Mouse (Mus musculus): ENCODE data around the gene Fam169a. TPM values are rescaled to one million over a fixed set of nuclear protein-coding genes. Genes with fewer than 3 reads are reported as not detected.

The Fam169a gene
- polyA plus RNA-seq, 1 experiment, result not detected

GRCm38 (mm10) chr13:97070931-97071625 lies 4.0 kb downstream of the Fam169a start:
- Histone ChIP-seq H3K27ac (ENCODE audit: insufficient read depth, low read depth, low read length) (peak overlapping the region; percentile 85), H3K4me1 (ENCODE audit: control insufficient read depth, insufficient read depth, low read length) (no peaks in the 10 kb centered on the region), H3K4me3 (ENCODE audit: insufficient read depth, low read depth, low read length) (peak overlapping the region; percentile 100)
- TF ChIP-seq POLR2A (IDR thresholded peaks at IDR 0.05; ENCODE audit: insufficient read depth, low read depth, low read length), result no peak
- WGBS, result 16% methylated on average over 84 of the region's 85 CpGs

- no peaks in the 10 kb centered on the region for H3K4me1 ChIP-seq (ENCODE audit: control insufficient read depth, insufficient read depth, low read length)
- TF ChIP-seq POLR2A (IDR thresholded peaks at IDR 0.05; ENCODE audit: insufficient read depth, low read depth, low read length) (no peak), CTCF (IDR thresholded peaks at IDR 0.05; ENCODE audit: insufficient read depth, low read depth, low read length) (no peak)
- WGBS, result 2% methylated on average over 71 of the region's 76 CpGs
- H3K27ac ChIP-seq (ENCODE audit: insufficient read depth, low read depth, low read length), result peak overlapping the region; percentile 49; the same call in 1 of the 2 replicates
- H3K4me3 ChIP-seq (ENCODE audit: insufficient read depth, low read depth, low read length), result peak overlapping the region; percentile 100
These were observed 4.6 kb downstream of the Fam169a start for GRCm38 (mm10) chr13:97071626-97072241.

DNA sequence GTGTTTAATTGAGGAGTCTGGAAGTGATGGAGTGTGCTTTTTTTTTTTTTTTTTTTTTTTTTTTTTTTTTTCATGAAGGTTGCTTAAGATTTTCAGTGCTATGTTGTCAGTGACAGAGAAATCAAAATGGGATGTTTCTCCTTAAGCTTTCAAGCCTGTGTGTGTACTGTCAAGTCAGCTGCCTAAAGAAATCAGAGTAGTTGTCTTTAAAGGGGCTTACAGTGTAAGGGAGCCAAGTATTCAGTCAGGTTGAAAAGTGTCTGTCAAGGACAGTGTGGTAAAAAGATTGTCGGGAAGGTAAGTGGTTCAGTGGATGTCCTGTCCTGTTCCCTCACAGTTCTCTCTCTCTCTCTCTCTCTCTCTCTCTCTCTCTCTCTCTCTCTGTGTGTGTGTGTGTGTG lies 6.4 kb downstream of the Fam169a start:
- H3K4me3 ChIP-seq (ENCODE audit: insufficient read depth, low read depth, low read length), result no peak overlapping the region
- 55% methylated on average over 1 of the region's 1 CpGs for WGBS

GRCm38 (mm10) chr13:97077556-97077955 lies 10.5 kb downstream of the Fam169a start:
- TF ChIP-seq POLR2A (IDR thresholded peaks at IDR 0.05; ENCODE audit: insufficient read depth, low read depth, low read length), result no peak
- no peak for TF ChIP-seq CTCF (IDR thresholded peaks at IDR 0.05; ENCODE audit: insufficient read depth, low read depth, low read length)
- WGBS, result 96% methylated on average over 2 of the region's 2 CpGs
- H3K4me1 ChIP-seq (ENCODE audit: control insufficient read depth, insufficient read depth, low read length), result no peaks in the 10 kb centered on the region
- no peak overlapping the region for H3K4me3 ChIP-seq (ENCODE audit: insufficient read depth, low read depth, low read length)
- no peak overlapping the region for H3K27ac ChIP-seq (ENCODE audit: insufficient read depth, low read depth, low read length)

More for the DNA sequence above, 6.4 kb downstream of the Fam169a start:
- TF ChIP-seq POLR2A (IDR thresholded peaks at IDR 0.05; ENCODE audit: insufficient read depth, low read depth, low read length) (no peak), CTCF (IDR thresholded peaks at IDR 0.05; ENCODE audit: insufficient read depth, low read depth, low read length) (no peak)
- Histone ChIP-seq H3K27ac (ENCODE audit: insufficient read depth, low read depth, low read length) (no peak overlapping the region), H3K4me1 (ENCODE audit: control insufficient read depth, insufficient read depth, low read length) (no peaks in the 10 kb centered on the region)

- no peak overlapping the region for H3K27ac ChIP-seq (ENCODE audit: insufficient read depth, low read depth, low read length)
- no peak overlapping the region for H3K4me3 ChIP-seq (ENCODE audit: insufficient read depth, low read depth, low read length)
- no peaks in the 10 kb centered on the region for H3K4me1 ChIP-seq (ENCODE audit: control insufficient read depth, insufficient read depth, low read length)
- 79% methylated on average over 2 of the region's 2 CpGs for WGBS
- TF ChIP-seq POLR2A (IDR thresholded peaks at IDR 0.05; ENCODE audit: insufficient read depth, low read depth, low read length) (no peak), CTCF (IDR thresholded peaks at IDR 0.05; ENCODE audit: insufficient read depth, low read depth, low read length) (no peak)
These were observed 13.1 kb downstream of the Fam169a start for GRCm38 (mm10) chr13:97080201-97080600.

- WGBS, result 94% methylated on average over 3 of the region's 3 CpGs
- Histone ChIP-seq H3K27ac (ENCODE audit: insufficient read depth, low read depth, low read length) (no peak overlapping the region), H3K4me1 (ENCODE audit: control insufficient read depth, insufficient read depth, low read length) (no peaks in the 10 kb centered on the region), H3K4me3 (ENCODE audit: insufficient read depth, low read depth, low read length) (no peak overlapping the region)
- TF ChIP-seq POLR2A (IDR thresholded peaks at IDR 0.05; ENCODE audit: insufficient read depth, low read depth, low read length), result no peak
- TF ChIP-seq CTCF (IDR thresholded peaks at IDR 0.05; ENCODE audit: insufficient read depth, low read depth, low read length), result no peak
These were observed 13.5 kb downstream of the Fam169a start for GRCm38 (mm10) chr13:97080615-97081014.

- H3K4me1 ChIP-seq (ENCODE audit: control insufficient read depth, insufficient read depth, low read length), result no peaks in the 10 kb centered on the region
- no peak overlapping the region for H3K27ac ChIP-seq (ENCODE audit: insufficient read depth, low read depth, low read length)
- no peak overlapping the region for H3K4me3 ChIP-seq (ENCODE audit: insufficient read depth, low read depth, low read length)
- TF ChIP-seq CTCF (IDR thresholded peaks at IDR 0.05; ENCODE audit: insufficient read depth, low read depth, low read length), result no peak
- TF ChIP-seq POLR2A (IDR thresholded peaks at IDR 0.05; ENCODE audit: insufficient read depth, low read depth, low read length), result no peak
- WGBS, result 93% methylated on average over 7 of the region's 7 CpGs
These were observed 15.3 kb downstream of the Fam169a start for GRCm38 (mm10) chr13:97082432-97082831.

DNA sequence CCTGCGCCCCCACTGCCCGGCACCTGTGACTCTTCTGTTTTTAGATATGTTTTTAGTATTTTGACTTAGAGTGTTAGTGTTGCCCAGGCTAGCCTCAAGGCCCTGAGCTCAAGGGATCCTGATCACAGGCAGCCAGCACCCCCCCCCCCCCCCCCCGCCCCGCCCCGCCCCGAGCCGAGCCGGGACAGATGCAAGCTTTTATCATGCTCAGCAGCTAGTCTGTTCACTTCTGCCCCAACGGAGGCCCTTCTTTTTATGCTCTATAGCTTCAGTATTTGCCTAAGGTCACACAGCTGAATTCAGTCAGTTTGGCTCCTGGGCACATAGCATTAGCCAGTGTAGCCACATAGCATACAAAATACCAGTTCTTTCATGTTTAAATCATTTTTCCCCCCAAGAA lies 19.2 kb downstream of the Fam169a start:
- Histone ChIP-seq H3K27ac (ENCODE audit: insufficient read depth, low read depth, low read length) (no peak overlapping the region), H3K4me1 (ENCODE audit: control insufficient read depth, insufficient read depth, low read length) (no peaks in the 10 kb centered on the region), H3K4me3 (ENCODE audit: insufficient read depth, low read depth, low read length) (no peak overlapping the region)
- 62% methylated on average over 9 of the region's 9 CpGs for WGBS
- TF ChIP-seq POLR2A (IDR thresholded peaks at IDR 0.05; ENCODE audit: insufficient read depth, low read depth, low read length) (no peak), CTCF (IDR thresholded peaks at IDR 0.05; ENCODE audit: insufficient read depth, low read depth, low read length) (no peak)

- H3K4me3 ChIP-seq (ENCODE audit: insufficient read depth, low read depth, low read length), result no peak overlapping the region
- H3K4me1 ChIP-seq (ENCODE audit: control insufficient read depth, insufficient read depth, low read length), result no peaks in the 10 kb centered on the region
- no peak overlapping the region for H3K27ac ChIP-seq (ENCODE audit: insufficient read depth, low read depth, low read length)
- 95% methylated on average over 6 of the region's 6 CpGs for WGBS
- no peak for TF ChIP-seq CTCF (IDR thresholded peaks at IDR 0.05; ENCODE audit: insufficient read depth, low read depth, low read length)
- no peak for TF ChIP-seq POLR2A (IDR thresholded peaks at IDR 0.05; ENCODE audit: insufficient read depth, low read depth, low read length)
These were observed 20.3 kb downstream of the Fam169a start for GRCm38 (mm10) chr13:97087421-97087820.
